Mouse (Mus musculus) 3T3-L1 (cell line): ENCODE data around the gene Slc41a2.

Experiments
- DNase-seq: peaks from one replicate; pipeline ENCODE4 v3.0.0-alpha.2; 2015; ENCODE audit warnings: low read depth, low spot score

Slc41a2 gene

GRCm38 (mm10) chr10:83313033-83313432 is 24.6 kb downstream of the Slc41a2 start:
- DNase-seq = no peak

GRCm38 (mm10) chr10:83310356-83310755 is 27.3 kb downstream of the Slc41a2 start:
- no peak for DNase-seq

- DNase-seq = peak; percentile 42
Measured at GRCm38 (mm10) chr10:83301687-83302086, 36.0 kb downstream of the Slc41a2 start.

GRCm38 (mm10) chr10:83301054-83301453 is 36.6 kb downstream of the Slc41a2 start:
- DNase-seq = peak; percentile 22

- DNase-seq = no peak
Measured at GRCm38 (mm10) chr10:83297017-83297416, 40.7 kb downstream of the Slc41a2 start.

GRCm38 (mm10) chr10:83294746-83295145 is 42.9 kb downstream of the Slc41a2 start:
- peak; percentile 16 for DNase-seq

- DNase-seq = no peak
Measured at GRCm38 (mm10) chr10:83293352-83293751, 44.3 kb downstream of the Slc41a2 start.

GRCm38 (mm10) chr10:83291731-83292130 is 46.0 kb downstream of the Slc41a2 start:
- no peak for DNase-seq

- no peak for DNase-seq
Measured at GRCm38 (mm10) chr10:83287828-83288227, 49.9 kb downstream of the Slc41a2 start.

- no peak for DNase-seq
Measured at GRCm38 (mm10) chr10:83286399-83286798, 51.3 kb downstream of the Slc41a2 start.

- no peak for DNase-seq
Measured at GRCm38 (mm10) chr10:83285724-83286256, 51.9 kb downstream of the Slc41a2 start.

- DNase-seq = no peak
Measured at GRCm38 (mm10) chr10:83284916-83285315, 52.8 kb downstream of the Slc41a2 start.

- no peak for DNase-seq
Measured at GRCm38 (mm10) chr10:83266731-83267130, 71.0 kb downstream of the Slc41a2 start.

- DNase-seq = no peak
Measured at GRCm38 (mm10) chr10:83266241-83266640, 71.4 kb downstream of the Slc41a2 start.

GRCm38 (mm10) chr10:83264680-83265079 is 73.0 kb downstream of the Slc41a2 start:
- no peak for DNase-seq

- DNase-seq = no peak
Measured at GRCm38 (mm10) chr10:83264056-83264455, 73.6 kb downstream of the Slc41a2 start.

- DNase-seq = peak; percentile 36
Measured at GRCm38 (mm10) chr10:83261264-83261663, 76.4 kb downstream of the Slc41a2 start.

- DNase-seq = peak; percentile 38
Measured at GRCm38 (mm10) chr10:83251377-83251776, 86.3 kb downstream of the Slc41a2 start.

- no peak for DNase-seq
Measured at GRCm38 (mm10) chr10:83248036-83248435, 89.6 kb downstream of the Slc41a2 start.

GRCm38 (mm10) chr10:83245720-83246119 is 92.0 kb downstream of the Slc41a2 start:
- no peak for DNase-seq

GRCm38 (mm10) chr10:83244131-83244530 is 93.6 kb downstream of the Slc41a2 start:
- no peak for DNase-seq

GRCm38 (mm10) chr10:83242106-83242686 is 95.5 kb downstream of the Slc41a2 start:
- DNase-seq = no peak

- DNase-seq = no peak
Measured at GRCm38 (mm10) chr10:83234391-83234790, 103.3 kb downstream of the Slc41a2 start.

GRCm38 (mm10) chr10:83233967-83234366 is 103.7 kb downstream of the Slc41a2 start:
- DNase-seq = no peak
